Mouse (Mus musculus) spleen, adult 2 months (tissue): ENCODE data around the gene Nhs.

Experiments used
- CTCF ChIP-seq: fragments of 200-500 bp; IDR thresholded peaks from 2 replicates; pipeline ENCODE4 v1.5.1; 2011; ENCODE audit warnings: mild to moderate bottlenecking, inconsistent platforms; ENCODE audit not compliant: insufficient read depth, insufficient read length, insufficient replicate concordance; ENCODE audit errors: extremely low read depth
- POLR2A ChIP-seq: fragments of 200-500 bp; IDR thresholded peaks from 2 replicates; pipeline ENCODE4 v1.6.1; 2011; ENCODE audit warnings: low read depth, low read length, inconsistent platforms

DNA sequence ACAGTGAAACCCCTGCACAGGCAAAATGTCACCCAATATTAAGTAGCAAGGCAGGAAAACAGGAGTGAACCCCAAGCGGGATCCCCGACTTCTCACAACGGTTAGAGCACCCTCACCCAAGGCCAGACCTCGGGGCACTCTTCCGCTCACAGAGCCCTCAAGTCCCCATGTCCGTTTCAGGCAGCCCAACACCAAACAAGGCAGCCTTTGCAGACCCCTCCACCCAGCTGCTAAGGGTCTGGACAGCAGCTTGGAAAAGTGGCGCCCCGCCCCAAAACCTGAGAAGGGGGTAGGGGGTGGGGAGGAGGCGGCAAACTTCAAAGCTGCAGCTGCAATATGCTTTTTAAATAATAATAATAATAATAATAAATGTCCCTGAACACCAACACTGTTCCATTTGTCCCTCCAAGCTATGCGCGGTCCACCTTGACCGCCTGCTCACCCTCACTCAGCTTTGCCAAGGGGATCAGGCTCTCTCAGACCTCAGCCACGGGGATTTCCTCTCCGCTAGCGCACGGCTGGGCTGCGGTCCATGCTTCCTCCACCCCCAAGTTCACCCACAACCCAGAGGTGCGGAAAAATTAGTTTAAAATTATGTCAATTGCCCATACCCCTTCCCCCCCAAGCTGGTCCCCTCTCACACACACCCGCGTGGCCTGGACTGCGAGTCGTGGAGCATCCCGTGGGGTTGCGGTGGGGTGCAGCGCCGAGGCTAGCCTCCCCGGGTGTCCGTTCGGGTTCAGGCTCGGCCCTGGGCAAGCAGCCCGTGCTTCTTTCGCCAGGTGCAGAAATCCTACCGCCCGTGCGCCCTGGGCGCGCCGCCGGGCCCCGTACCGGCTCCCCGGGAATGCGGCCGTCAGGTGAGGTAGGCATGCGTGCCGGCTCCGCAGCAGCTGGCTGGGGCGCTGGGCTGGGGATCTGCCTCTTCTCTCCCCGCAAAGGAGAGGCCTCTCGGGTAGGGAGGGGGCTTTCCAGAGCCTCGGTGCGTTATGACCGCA lies 251.6 kb downstream of the Nhs start:
- TF ChIP-seq POLR2A (no peak), CTCF (no peak)
